Mouse (Mus musculus) neural tube, embryonic 11.5 days (tissue): ENCODE measurements at regions not wholly inside any gene's neighbourhood (a gene's known extent, or its start where the extent isn't known, plus 50 kb on each side); places are given as distances from the start of the nearest gene placed in this dataset.

Source experiments
- ATAC-seq: fragments of 200-750 bp; cut with Nextera tagmentation; 2 replicates; pipeline ENCODE4 v1.8.0; 2017; ENCODE audit warnings: moderate number of reproducible peaks, mild to moderate bottlenecking, moderate TSS enrichment, moderate library complexity; ENCODE audit not compliant: insufficient read depth, low FRiP score, low TSS enrichment
- DNase-seq: peaks from one replicate; pipeline ENCODE4 v3.0.0-alpha.2; 2015; ENCODE audit warnings: low spot score
- H3K27ac ChIP-seq: fragments of 300-500 bp; sonication (generic); 2 replicates; pipeline ENCODE4 v1.5.1; 2014; ENCODE audit warnings: low read depth, mild to moderate bottlenecking, low read length
- H3K27me3 ChIP-seq: fragments of 300-500 bp; sonication (generic); 2 replicates; pipeline ENCODE4 v1.6.1; 2014; ENCODE audit warnings: mild to moderate bottlenecking, low read length, mixed read lengths; ENCODE audit not compliant: control insufficient read depth, insufficient read depth
- H3K36me3 ChIP-seq: fragments of 300-500 bp; sonication (generic); 2 replicates; pipeline ENCODE4 v1.6.1; 2014; ENCODE audit warnings: mild to moderate bottlenecking, low read length, moderate library complexity, mixed read lengths; ENCODE audit not compliant: control insufficient read depth, insufficient read depth
- H3K4me1 ChIP-seq: fragments of 300-500 bp; sonication (generic); 2 replicates; pipeline ENCODE4 v1.6.1; 2014; ENCODE audit warnings: low read length, mixed read lengths; ENCODE audit not compliant: control insufficient read depth, insufficient read depth
- H3K4me2 ChIP-seq: fragments of 300-500 bp; sonication (generic); 2 replicates; pipeline ENCODE4 v1.6.1; 2014; ENCODE audit warnings: low read depth, mild to moderate bottlenecking, moderate library complexity
- H3K4me3 ChIP-seq: fragments of 300-500 bp; sonication (generic); 2 replicates; pipeline ENCODE4 v1.5.1; 2014; ENCODE audit warnings: low read depth, low read length
- H3K9ac ChIP-seq: fragments of 300-500 bp; sonication (generic); 2 replicates; pipeline ENCODE4 v1.6.1; 2014; ENCODE audit warnings: mild to moderate bottlenecking, low read length
- H3K9me3 ChIP-seq: fragments of 300-500 bp; sonication (generic); 2 replicates; pipeline ENCODE4 v1.6.1; 2016; ENCODE audit warnings: low read length; ENCODE audit not compliant: control insufficient read depth
- WGBS: fragments of 180-500 bp; shearing (Covaris S2); extraction: QIAGEN DNeasy Blood & Tissue Kit; methylation state at CpG from one replicate; pipeline ENCODE4 v1.1.7; 2014; 5-methylcytosine and 5-hydroxymethylcytosine counted together

- no peak for DNase-seq
- no peak overlapping the region for H3K9ac ChIP-seq
- H3K27me3 ChIP-seq = no peaks in the 10 kb centered on the region
- no peak overlapping the region for H3K4me2 ChIP-seq
- no peaks in the 10 kb centered on the region for H3K36me3 ChIP-seq
- H3K4me1 ChIP-seq = no peaks in the 10 kb centered on the region
- H3K9me3 ChIP-seq = no peaks in the 10 kb centered on the region
- H3K27ac ChIP-seq = no peak overlapping the region
- 67% methylated on average over 2 of the region's 2 CpGs for WGBS
- H3K4me3 ChIP-seq = no peak overlapping the region
- no peak for ATAC-seq
Observed at GRCm38 (mm10) chr13:35079685-35080084, 52.8 kb upstream of the Eci2 start.

GRCm38 (mm10) chr13:35085386-35085785 lies 58.5 kb upstream of the Eci2 start:
- no peak overlapping the region for H3K9ac ChIP-seq
- H3K27ac ChIP-seq = no peak overlapping the region
- H3K4me1 ChIP-seq = no peaks in the 10 kb centered on the region
- H3K36me3 ChIP-seq = no peaks in the 10 kb centered on the region
- no peak overlapping the region for H3K4me2 ChIP-seq
- no peak overlapping the region for H3K4me3 ChIP-seq
- WGBS = 76% methylated on average over 3 of the region's 3 CpGs
- no peak for DNase-seq
- no peak for ATAC-seq
- no peaks in the 10 kb centered on the region for H3K9me3 ChIP-seq
- no peaks in the 10 kb centered on the region for H3K27me3 ChIP-seq

- Histone ChIP-seq H3K27me3 (no peaks in the 10 kb centered on the region), H3K9ac (no peak overlapping the region), H3K27ac (no peak overlapping the region), H3K36me3 (no peaks in the 10 kb centered on the region), H3K4me2 (no peak overlapping the region), H3K4me1 (no peaks in the 10 kb centered on the region), H3K4me3 (no peak overlapping the region), H3K9me3 (no peaks in the 10 kb centered on the region)
- ATAC-seq (no peak), DNase-seq (no peak)
- WGBS = 85% methylated on average over 6 of the region's 6 CpGs
Observed at GRCm38 (mm10) chr13:35087246-35088040, 60.5 kb upstream of the Eci2 start.

- ATAC-seq (no peak), DNase-seq (no peak)
- no peaks in the 10 kb centered on the region for H3K36me3 ChIP-seq
- no peaks in the 10 kb centered on the region for H3K9me3 ChIP-seq
- no peak overlapping the region for H3K4me3 ChIP-seq
- no peak overlapping the region for H3K9ac ChIP-seq
- H3K4me1 ChIP-seq = no peaks in the 10 kb centered on the region
- WGBS = 93% methylated on average over 3 of the region's 3 CpGs
- H3K4me2 ChIP-seq = no peak overlapping the region
- H3K27ac ChIP-seq = no peak overlapping the region
- no peaks in the 10 kb centered on the region for H3K27me3 ChIP-seq
Observed at GRCm38 (mm10) chr13:35091155-35091554, 64.3 kb upstream of the Eci2 start.

- DNase-seq = no peak
Observed at GRCm38 (mm10) chr13:35119782-35120181, 92.9 kb upstream of the Eci2 start.

GRCm38 (mm10) chr13:35129475-35129874 lies 102.6 kb upstream of the Eci2 start:
- 63% methylated on average over 2 of the region's 2 CpGs for WGBS
- Histone ChIP-seq H3K4me1 (no peaks in the 10 kb centered on the region), H3K9me3 (no peaks in the 10 kb centered on the region), H3K27me3 (no peaks in the 10 kb centered on the region), H3K27ac (no peak overlapping the region), H3K4me3 (no peak overlapping the region), H3K9ac (no peak overlapping the region), H3K36me3 (no peaks in the 10 kb centered on the region), H3K4me2 (no peak overlapping the region)
- DNase-seq = no peak
- ATAC-seq = no peak

More at GRCm38 (mm10) chr13:35119782-35120181, 92.9 kb upstream of the Eci2 start:
- no peaks in the 10 kb centered on the region for H3K27me3 ChIP-seq
- H3K36me3 ChIP-seq = no peaks in the 10 kb centered on the region
- 37% methylated on average over 1 of the region's 1 CpGs for WGBS
- H3K4me2 ChIP-seq = no peak overlapping the region
- no peak for ATAC-seq
- no peak overlapping the region for H3K9ac ChIP-seq
- H3K9me3 ChIP-seq = no peaks in the 10 kb centered on the region
- H3K4me3 ChIP-seq = no peak overlapping the region
- H3K4me1 ChIP-seq = no peaks in the 10 kb centered on the region
- no peak overlapping the region for H3K27ac ChIP-seq

GRCm38 (mm10) chr13:35131272-35132185 lies 104.6 kb upstream of the Eci2 start:
- no peak for ATAC-seq

GRCm38 (mm10) chr13:35151629-35152028 lies 124.7 kb upstream of the Eci2 start:
- Histone ChIP-seq H3K4me3 (no peak overlapping the region), H3K9ac (no peak overlapping the region), H3K4me1 (no peaks in the 10 kb centered on the region), H3K36me3 (no peaks in the 10 kb centered on the region), H3K9me3 (no peaks in the 10 kb centered on the region), H3K27me3 (no peaks in the 10 kb centered on the region), H3K4me2 (no peak overlapping the region), H3K27ac (no peak overlapping the region)
- WGBS = 76% methylated on average over 1 of the region's 1 CpGs
- DNase-seq (no peak), ATAC-seq (no peak)

More at GRCm38 (mm10) chr13:35131272-35132185, 104.6 kb upstream of the Eci2 start:
- Histone ChIP-seq H3K27ac (no peak overlapping the region), H3K4me1 (no peaks in the 10 kb centered on the region), H3K4me3 (no peak overlapping the region), H3K27me3 (no peaks in the 10 kb centered on the region), H3K9me3 (no peaks in the 10 kb centered on the region), H3K36me3 (no peaks in the 10 kb centered on the region), H3K4me2 (no peak overlapping the region), H3K9ac (no peak overlapping the region)
- DNase-seq = no peak
- 75% methylated on average over 8 of the region's 8 CpGs for WGBS
